Mouse (Mus musculus): ENCODE data around the gene Msi2.

The Msi2 gene

GRCm38 (mm10) chr11:88291245-88291644, 427.1 kb downstream of the Msi2 start:
- DNase-seq: no peak

All from retina, postnatal 1 day (tissue).